Mouse (Mus musculus) thymus, adult 18-20 months (tissue): Measurements from ENCODE around the gene Rpp30.

Experiments
- DNase-seq, 2 experiments: peaks; one replicate each; pipeline ENCODE4 v3.0.0; 2022; ENCODE audit warnings: mixed read lengths in 2 of 2

The Rpp30 gene

DNA sequence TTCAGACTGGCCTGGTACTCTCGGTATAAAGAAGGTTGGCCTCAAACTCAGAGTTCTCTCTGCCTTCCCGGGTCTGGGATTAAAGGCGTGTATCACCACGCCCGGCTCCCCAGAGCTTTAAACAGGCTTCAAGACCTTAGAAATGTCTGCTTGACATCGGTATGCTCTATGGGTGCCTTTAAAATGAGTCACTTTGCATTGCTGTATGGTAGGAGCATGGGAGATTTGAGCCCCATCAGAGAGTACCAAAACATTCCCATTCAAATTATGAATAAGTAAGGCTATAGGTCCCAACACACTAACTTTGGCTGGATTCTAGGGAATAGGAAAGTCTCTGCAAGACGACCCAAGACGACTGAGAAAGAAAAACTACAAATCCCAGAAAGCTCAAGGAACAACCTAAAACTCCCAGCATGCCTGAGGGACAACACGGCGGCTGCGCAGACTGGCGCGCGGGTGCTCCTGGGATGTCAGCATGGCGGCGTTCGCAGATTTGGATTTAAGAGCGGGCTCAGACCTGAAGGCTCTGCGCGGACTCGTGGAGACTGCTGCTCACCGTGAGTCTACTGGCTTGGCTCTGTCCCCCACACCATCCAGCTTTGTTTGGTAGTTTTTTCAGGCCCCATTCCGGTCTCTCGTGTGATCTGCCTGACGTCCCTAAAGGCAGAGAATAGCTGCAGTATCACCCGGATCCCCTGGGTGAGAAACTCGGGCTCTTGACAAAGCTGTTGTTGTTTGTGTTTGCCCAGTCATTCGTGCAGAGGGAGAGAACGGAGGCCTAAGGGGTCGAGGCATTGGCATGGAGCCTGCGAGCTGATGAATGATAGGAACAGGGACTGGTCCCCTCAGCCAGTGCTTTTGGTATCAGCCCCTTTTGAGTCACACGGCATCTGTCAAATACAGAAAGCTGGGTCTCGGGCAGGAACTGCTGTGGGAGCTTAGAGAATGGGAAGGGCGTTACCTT lies at the start of gene Rpp30:
Gene Rpp30, plus strand, starts transcription at position 455 of the 964 bp plus-strand sequence.
- peak; percentile 69 to 76 for DNase-seq

DNA sequence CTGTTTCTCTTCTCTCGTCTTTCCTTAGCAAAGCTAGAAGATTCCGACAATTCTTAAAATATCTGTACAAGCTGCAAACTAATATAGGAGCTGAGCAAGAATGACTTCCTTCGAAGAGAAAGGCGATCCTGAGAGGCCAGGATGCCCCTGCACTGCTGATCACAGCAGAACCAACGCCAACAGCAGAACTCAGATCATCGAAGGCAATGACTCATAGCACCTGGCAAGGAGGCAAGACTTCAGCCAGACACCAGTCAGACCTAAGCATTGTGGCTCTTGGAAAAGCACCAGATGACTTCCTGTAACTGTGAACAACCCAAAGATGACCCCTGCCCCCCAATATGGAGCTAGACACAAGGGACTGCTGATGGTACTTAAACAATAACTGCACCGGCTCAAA lies 37.5 kb upstream of the Rpp30 start:
- DNase-seq, result no peak

DNA sequence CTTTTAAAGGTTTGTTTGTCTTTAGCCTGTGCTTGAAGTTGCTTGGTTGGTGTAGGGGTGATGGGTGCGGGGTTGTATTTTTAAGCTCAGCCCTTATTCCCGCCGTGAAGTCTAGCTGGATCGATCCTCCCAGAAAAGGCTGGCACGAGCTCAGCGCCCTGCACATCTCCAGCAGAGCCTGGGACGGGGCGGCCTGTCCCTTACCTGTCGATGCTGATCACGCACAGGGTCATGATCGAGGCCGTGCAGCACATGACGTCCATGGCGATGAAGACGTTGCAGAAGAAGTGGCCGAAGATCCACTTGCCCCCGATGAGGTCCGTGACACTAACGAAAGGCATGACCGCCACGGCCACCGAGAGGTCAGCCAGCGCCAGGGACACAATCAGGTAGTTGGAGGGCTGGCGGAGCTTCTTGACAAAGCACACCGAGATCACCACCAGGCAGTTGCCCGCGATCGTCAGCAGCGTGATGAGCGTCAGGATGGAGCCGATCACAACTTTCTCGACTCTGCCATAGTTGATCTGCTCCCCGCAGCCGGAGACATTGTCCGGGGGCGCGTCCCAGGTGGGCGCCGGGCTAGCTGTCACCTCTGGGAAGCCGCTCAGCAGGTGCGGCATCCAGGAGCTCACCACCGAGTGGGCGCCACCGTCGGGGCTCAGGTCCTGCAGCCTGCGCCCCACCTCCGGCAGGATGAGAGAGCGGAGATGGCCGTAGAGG lies 26.9 kb upstream of the Rpp30 start:
- peak in 1 of 2 experiments; percentile 2 for DNase-seq

DNA sequence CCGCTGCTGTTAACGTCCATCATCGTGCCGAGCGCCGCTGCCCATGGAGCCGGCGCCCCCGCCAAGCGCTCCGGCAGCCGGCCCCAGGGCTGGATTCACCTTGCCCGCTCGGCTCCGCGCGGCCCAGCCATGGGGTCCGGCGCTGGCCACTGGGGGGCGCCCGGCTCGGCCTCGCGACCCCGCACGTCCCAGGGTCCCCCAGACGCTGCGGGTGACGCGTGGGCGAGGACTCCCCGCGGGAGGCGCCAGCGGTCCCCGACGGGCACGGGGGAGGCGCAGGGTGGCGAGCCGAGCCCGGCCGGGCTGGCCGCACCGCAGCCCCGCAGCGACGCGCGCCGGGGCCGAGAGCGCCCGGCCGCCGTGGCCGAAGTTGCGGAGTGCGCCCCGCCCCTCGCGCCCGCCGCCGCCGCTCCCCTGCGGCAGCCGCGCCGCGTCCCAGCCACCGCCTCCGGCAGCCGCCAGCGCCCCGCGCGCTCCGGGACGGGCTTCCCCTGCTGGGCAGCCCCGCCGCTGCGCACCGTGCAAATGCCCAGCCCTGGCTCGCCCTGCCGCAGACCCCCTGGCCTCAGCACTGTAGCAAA lies 26.2 kb upstream of the Rpp30 start, which contains the start of gene Htr7:
Gene Htr7, minus strand, starts transcription at position 277 of the 581 bp plus-strand sequence.
- DNase-seq, result peak; percentile 3 to 4

DNA sequence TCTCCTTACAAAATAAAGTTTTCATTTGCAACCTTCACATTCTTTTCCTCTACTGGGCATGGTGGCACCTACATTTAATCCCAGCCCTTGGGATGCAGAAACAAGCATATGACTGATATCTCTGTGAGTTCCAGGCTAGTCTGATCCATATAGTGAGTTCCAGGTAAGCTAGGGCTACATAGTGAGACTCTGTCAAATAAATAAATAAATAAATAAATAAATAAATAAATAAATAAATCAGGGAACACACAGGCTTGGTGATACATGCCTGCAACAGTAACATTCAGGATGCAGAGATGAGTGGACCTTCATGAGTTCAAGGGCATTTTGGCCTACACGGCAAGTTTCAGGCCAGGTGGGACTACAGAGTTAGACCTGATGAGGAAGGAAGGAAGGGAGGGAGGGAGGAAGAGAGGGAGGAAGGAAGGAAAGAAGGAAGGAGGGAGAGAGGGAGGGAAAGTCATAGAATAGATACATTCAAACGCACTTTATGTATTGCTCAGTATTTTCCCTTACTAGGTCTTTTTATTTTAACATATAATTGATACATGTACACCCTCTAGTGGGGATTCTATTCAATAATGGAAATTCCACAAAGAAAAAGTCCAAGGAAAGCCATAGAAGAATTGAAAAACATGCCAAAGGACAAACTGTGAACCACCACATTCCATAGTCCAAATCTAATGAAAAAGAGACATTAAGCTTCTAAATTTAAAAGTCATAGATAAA lies 20.6 kb upstream of the Rpp30 start:
- no peak for DNase-seq

DNA sequence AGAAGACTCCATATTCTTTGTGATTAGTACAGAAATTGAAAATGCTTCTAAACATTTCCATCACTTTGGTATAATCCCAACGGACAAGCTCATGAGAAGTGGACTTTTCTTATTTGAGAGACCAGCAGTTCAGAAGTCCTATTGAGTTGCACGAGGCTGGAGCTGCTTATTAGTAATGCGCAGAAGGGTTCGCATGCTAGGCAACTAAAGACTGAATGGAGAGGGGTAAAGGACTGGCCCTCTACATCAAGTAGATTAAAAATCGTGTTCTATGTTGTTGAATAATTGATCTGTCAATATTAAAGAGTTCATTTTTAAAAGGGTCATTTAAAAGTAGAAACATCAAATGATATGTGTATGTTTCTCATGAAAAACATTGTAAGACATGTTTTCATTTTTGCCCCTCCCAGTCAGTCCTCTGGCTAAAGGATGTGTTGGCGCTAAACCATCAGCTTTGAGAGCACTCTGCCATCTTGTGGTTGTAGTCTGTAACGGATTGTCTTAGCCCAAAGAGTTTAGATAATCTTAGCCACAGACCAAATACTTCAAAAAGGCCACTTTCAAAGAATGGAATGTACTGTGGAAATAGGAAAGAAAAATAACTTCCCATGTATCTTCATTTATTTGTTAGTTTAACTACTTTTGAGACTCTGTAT lies 782 bp upstream of the Rpp30 start:
- DNase-seq, result no peak

DNA sequence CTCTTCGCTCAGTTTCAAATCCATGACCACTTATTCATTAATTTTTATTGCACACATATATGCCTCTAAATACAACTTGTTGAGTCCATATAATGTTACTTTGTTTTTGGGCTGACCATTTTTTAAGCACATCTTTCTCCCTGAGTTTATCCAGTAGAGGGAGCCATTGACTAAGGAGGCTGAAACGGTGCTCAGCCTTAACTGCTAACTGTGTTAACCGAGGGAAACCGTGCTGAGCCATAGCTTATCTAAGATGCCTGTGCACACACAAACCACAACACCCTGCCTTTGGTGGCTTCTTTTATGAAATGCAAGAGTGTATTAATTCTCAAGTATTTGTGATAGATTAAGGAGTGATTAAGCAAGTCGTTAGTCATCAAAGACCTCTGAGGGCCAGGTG lies 7.3 kb downstream of the Rpp30 start:
- DNase-seq, result no peak

DNA sequence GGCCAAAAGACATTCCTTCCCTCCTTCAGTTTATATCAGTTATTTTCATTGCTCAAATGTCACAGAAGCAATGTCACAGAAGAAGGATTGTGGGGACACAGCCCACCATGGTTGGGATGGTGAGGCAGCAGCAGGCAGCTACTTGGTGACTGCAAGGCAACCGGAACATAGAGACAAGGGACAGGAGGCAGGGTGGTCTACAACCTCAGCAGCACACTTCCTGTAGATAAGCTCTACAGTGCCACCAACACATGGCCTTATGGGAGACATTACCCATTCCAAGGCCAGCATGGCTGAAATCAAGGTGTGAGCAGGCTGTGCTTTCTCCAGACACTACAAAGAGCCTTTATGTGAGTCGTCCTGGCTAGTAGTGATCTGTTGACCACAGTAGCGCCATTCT lies 13.7 kb downstream of the Rpp30 start:
- DNase-seq, result no peak

DNA sequence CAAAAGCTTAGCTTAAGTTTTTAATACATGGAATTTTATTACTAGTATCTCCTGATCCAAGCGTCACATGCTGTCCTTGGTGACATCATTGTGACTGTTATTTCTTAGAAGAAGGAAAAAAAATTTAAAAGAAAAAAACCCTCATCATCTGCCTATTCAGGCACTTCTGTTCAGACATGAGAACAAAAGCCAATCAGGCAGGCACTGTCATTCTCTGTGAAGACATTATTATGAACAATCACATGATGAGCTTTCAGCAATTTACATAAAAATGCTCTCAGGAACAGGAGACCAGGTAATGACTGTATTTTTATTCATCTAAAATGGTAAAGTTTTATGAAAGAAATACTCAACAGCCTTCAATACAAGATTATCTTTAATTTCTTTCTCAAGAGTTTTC lies 14.7 kb downstream of the Rpp30 start:
- no peak for DNase-seq

DNA sequence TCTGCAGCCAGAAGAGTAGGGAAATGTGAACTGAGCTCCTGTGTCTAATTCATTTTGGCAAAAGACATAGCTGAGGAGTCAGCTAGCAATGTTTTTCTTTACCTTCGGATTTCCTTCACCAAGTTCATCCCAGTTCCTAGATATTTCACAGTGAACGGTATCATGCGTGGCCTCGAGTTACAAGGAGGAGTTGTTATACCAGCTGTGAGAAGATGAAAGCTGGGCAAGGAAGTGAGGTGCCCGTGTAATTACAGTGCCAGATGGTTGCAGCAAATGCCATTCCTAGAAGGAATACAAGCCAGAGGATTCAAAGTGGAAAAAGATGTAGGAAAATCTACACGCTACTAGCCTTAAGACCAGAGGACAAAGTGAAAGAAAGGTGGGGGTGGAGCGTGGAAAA lies 15.4 kb downstream of the Rpp30 start:
- no peak for DNase-seq

DNA sequence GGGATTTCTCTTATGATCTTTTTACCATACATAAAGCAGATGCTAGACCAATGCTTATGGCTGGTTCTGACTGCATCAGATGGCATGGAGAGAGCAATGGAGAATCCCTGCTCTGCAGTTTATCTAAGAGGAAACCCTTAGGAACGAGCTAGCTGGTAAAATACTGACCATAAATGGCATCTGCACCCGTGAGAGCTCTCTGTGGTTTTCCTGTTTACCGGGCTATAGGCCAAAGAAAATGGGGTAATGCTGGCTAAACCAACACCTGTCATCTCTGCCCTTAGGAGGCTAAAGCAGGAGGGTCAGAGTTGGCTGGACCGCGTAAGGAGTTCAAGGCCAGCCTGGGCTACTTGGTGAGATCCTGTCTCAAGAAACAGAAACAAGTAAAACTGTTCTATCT lies 20.4 kb downstream of the Rpp30 start:
- DNase-seq, result no peak

DNA sequence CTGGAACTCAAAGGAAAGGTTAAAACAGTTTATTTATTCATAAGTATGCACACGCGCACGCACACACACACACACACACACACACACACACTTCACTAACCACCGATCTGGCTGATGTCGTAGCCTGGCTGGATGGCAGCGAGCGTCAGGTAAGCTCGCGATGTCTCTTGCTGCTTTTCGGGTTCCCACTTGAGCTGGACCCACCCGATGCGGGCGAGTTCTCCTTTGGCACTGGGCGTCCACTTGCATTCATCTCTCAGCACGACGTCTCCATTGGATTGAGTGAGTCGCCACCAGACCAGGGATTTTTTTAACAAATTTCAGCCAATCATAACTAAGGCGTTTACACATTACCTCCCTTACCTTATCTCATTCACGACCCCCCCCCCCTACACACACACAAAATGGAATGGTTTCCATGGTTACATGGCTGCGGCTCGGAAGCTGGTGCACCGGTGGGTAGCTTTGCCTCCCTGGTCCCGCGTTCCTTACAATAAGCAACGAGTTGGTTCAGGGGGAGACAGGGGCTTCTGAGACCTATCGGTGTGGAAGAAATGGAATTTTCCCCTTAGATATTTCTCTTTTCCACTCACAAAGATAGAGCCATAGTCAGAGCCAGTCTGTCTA lies 25.9 kb downstream of the Rpp30 start:
- DNase-seq, result no peak

DNA sequence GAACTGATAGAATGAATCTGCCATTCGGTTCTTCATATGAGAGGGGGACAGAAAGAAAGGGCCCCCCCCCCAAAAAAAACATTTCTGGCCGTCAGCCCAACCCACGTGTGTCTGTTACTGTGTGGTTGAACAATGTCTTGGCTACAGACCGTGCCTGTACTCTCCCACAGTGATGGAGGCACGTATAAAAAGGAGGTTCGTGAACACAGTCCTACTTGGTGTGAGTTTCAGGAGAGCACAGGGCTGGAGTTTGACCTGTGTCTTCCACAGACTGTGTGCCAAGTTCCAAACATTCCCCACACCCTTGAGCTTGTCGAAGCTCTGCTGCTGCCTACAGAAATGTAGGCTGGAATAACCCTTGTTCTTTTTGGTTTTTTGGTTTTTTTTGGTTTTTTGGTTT lies 26.9 kb downstream of the Rpp30 start:
- no peak for DNase-seq

DNA sequence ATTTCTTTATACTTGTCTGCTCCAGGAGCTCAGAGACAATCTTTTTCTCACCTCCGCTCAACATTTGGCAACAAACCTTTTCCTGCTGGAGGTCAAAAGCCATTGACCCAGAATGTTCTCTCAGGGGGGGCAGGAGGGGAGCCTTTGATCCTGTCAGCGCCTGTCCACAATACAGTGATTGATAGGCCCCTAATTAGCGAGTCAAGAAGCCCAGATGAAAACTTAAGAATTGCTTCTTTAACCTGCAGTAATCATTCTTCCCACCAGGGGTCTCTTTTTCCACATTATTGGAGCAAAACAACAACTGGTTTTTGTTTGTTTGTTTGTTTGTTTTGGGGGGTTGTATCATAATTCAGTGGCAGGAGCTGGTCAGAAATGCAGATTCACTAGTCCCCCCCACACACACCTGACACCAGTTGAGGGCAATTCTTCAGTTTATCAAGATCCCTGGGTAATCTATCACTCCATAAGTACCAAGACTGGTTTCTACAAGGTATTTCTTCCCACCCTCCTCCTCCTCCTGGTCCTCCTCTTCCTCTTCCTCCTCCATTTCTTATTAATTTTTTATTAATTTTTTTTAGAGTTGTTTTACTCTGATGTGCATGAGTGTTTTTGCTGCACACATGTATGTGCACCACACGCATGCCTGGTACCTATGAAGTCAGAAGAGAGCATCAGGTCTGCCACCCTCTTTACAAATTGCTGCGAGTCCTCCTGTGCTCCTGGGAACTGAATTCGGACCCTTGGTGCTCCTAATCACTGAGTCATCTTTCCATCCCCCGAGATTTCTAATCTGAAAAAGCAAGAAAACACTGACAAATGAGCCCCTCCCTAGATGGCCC lies 27.8 kb downstream of the Rpp30 start:
- no peak for DNase-seq

DNA sequence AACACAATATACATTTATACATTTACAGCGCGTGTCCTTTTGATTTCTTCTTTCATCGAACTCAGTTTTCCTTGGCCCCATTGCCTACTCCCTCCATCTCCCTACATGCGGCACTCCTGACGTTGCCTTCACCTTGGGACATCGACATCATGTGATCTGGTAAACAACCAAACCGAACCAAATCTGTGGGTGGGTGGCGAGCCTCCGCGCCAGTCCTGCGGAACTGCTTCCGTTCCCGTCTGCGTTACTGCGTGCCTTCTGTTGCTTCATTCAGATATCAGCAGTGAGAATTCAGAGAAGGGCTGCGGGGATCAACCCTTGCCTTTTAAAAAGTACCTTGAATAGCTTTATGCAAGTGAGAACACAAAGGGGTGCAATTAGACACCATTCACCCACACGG lies 28.5 kb downstream of the Rpp30 start:
- no peak for DNase-seq

DNA sequence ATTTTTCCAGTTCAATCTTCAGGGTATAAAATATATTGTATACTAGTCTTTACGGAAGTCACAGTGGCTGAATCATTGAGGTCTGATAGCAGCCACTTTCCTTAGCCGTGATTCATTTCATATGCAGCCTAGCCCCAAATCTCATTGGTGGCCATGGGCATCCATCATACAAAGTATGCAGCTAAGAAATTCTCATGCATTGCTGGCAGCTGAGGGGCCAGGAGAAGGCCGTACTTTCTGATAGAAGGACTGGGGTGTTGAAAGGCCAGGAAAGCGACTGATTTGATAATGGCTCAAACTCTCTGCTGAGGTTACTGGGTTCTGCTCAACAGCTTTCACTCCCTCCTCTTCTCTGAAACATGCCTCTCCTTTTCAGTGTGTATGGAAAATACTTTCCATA lies 32.7 kb downstream of the Rpp30 start:
- no peak for DNase-seq

DNA sequence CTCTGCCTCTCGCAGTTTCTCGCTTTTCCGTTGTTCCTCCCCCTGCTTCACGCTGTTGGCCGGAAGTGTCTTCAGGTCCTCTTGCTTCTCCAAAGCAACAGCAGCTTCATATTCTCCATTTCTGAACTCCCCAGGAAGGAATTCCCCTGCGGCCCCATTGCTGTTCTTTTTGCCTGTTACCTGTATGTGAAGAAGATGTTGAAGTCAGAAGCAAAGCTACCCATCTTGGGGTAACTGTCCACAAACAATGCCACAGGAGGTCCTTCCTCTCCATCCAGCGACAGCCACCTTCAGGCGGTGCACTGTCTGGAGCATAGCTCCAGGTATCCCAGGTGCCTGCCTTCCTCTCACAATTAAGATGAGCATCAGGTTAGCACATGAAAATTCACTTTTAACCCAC lies 35.7 kb downstream of the Rpp30 start:
- DNase-seq, result no peak

DNA sequence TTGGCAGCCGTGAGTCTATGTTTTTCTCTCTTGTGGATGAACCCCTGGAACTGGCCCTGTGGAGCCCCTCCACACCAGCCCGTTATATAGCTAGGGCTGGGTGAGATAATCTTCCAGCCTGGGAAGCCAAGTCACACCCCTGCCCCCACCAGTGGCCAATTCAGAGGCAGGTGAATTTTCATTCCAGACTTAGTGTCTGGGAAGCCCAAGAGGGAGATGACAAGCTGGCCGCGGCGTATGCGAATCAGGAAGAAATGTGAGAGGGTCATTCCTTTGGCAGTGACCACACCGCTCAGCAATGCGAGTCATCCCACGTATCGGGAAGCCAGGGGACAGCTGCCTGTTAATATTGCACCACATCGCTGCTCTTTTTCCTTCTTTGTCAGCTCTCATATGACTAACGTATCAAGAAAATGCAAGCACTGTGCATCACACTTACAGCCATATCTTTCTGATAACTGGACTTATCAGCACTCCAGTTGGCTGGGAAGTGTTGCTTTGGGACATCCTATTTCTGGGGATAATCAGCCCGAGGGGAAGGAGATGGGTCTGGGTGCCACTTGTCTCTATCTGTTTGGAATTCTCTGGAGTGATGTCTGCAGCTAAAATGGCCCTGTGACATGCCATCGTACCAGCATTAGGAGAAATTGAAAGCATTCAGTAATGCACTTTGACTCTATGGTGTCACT lies 36.4 kb downstream of the Rpp30 start, which contains the start of gene Ankrd1:
Gene Ankrd1, minus strand, starts transcription at position 317 of the 689 bp plus-strand sequence.
- DNase-seq, result no peak

DNA sequence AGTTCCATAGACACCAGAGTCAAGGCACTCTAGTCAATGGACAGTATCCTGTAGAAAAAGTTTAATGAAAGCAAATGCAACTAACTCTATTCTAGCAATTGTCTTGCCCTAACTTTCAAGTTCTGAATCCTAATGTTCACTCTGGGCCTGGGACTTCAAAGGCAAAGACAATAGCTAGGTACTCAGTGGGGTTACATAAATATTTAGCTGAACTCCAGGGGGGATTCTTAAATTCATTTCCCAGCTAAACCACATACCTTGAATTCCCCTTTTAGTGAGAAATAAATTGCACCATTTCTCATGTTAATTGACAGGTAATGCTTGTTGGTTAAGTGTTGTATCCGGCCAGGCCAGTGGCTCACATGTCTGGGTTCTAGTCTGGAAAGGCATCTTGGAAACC lies 40.7 kb downstream of the Rpp30 start:
- no peak for DNase-seq

DNA sequence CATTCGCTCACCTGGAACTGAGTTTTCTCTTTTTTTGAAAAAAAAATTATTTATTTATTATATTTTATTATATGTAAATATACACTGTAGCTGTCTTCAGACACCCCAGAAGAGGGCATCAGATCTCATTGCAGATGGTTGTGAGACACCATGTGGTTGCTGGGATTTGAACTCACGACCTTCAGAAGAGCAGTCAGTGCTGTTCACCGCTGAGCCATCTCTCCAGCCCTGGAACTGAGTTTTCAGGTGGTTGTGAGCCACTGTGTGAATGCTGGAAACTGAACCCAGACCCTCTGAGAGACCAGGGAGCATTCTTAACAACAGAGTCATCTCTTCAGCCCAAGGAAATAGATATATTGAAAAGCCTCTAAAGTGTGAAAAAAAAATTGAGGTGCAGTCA lies 44.9 kb downstream of the Rpp30 start:
- DNase-seq, result no peak
